Mouse (Mus musculus) testis, adult 2 months (tissue): ENCODE measurements around the gene Slc1a2.

Experiments
- CTCF ChIP-seq: fragments of 200-500 bp; IDR thresholded peaks from 2 replicates; pipeline ENCODE4 v1.5.1; 2012; ENCODE audit warnings: low read depth, mild to moderate bottlenecking, inconsistent platforms, low read length, moderate library complexity; ENCODE audit not compliant: control insufficient read depth, insufficient read depth, insufficient replicate concordance
- POLR2A ChIP-seq: fragments of 200-500 bp; IDR thresholded peaks from 2 replicates; pipeline ENCODE4 v1.6.1; 2012; ENCODE audit warnings: low read depth, mild to moderate bottlenecking, inconsistent platforms, low read length, moderate library complexity; ENCODE audit not compliant: control insufficient read depth

DNA sequence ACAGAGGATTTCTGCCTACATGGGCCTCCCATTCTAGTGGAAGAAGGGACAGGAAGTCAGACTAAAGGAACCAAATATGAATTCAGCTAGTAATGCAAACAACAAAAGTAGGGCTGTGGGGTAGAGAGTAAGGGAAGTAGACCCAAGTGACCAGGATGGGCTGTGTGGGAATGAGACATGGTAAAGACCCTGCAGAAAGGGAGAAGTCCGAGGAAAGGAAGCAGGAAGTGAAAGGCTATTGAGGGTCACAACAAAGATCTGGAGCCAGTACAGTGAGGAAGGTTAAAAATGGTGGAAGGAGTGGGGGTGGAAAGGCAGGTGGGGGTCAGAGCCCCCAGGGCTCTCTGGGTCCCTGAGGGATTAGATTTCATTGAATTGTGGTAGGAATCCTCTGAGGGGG, 93.4 kb downstream of the Slc1a2 start:
- TF ChIP-seq POLR2A: no peak
- no peak for TF ChIP-seq CTCF
